Mouse (Mus musculus) MEL (cell line): Measurements from ENCODE around the gene Trit1.

Experiments
- CHD2 ChIP-seq: IDR thresholded peaks from 2 replicates; pipeline ENCODE4 v1.6.1; 2011; ENCODE audit warnings: low read length, improper control_type of control experiment
- CTCF ChIP-seq, 3 experiments: IDR thresholded peaks in 2 of 3; conservative IDR thresholded peaks in 1 of 3; 2 replicates each; pipeline ENCODE4 v1.5.1; 2011 to 2012; ENCODE audit warnings: low read length in 3 of 3, low read depth in 2 of 3, mild to moderate bottlenecking in 2 of 3, improper control_type of control experiment in 1 of 3, inconsistent platforms in 1 of 3, mixed read lengths in 1 of 3, moderate library complexity in 1 of 3; ENCODE audit not compliant: control insufficient read depth in 1 of 3, insufficient read depth in 1 of 3, poor library complexity in 1 of 3, severe bottlenecking in 1 of 3
- GABPA ChIP-seq: IDR thresholded peaks from 2 replicates; pipeline ENCODE4 v1.6.1; 2012; ENCODE audit warnings: low read depth, mild to moderate bottlenecking, inconsistent platforms, low read length, improper control_type of control experiment, moderate library complexity
- GATA1 ChIP-seq: IDR thresholded peaks from 2 replicates; pipeline ENCODE4 v1.6.1; 2011; ENCODE audit warnings: low read depth, low read length, improper control_type of control experiment
- JUND ChIP-seq: IDR thresholded peaks from 2 replicates; pipeline ENCODE4 v1.6.1; 2011; ENCODE audit warnings: low read depth, mild to moderate bottlenecking, improper control_type of control experiment, low read length
- MYB ChIP-seq: IDR thresholded peaks from 2 replicates; pipeline ENCODE4 v1.6.1; 2011; ENCODE audit warnings: mild to moderate bottlenecking, low read depth, low read length, improper control_type of control experiment
- NELFE ChIP-seq: IDR thresholded peaks from 2 replicates; pipeline ENCODE4 v1.6.1; 2011; ENCODE audit warnings: low read depth, low read length, improper control_type of control experiment
- NRF1 ChIP-seq: IDR thresholded peaks from 2 replicates; pipeline ENCODE4 v1.6.1; 2014; ENCODE audit warnings: low read depth, mild to moderate bottlenecking, inconsistent platforms, low read length, improper control_type of control experiment, moderate library complexity; ENCODE audit not compliant: poor library complexity, insufficient read depth, severe bottlenecking
- POLR2A ChIP-seq, 2 experiments: IDR thresholded peaks; 2 replicates each; pipeline ENCODE4 v1.6.1; 2011 to 2012; ENCODE audit warnings: low read length in 2 of 2, mild to moderate bottlenecking in 2 of 2, control low read depth in 1 of 2, improper control_type of control experiment in 1 of 2, low read depth in 1 of 2, moderate library complexity in 1 of 2; ENCODE audit not compliant: control insufficient read depth in 1 of 2, insufficient read depth in 1 of 2, poor library complexity in 1 of 2
- POLR2AphosphoS5 ChIP-seq: IDR thresholded peaks from 2 replicates; pipeline ENCODE4 v1.6.1; 2012; ENCODE audit warnings: low read depth, borderline replicate concordance, mild to moderate bottlenecking, inconsistent platforms, low read length, moderate library complexity, mixed read lengths
- RAD21 ChIP-seq: IDR thresholded peaks from 2 replicates; pipeline ENCODE4 v1.6.1; 2011; ENCODE audit warnings: mild to moderate bottlenecking, low read depth, low read length, improper control_type of control experiment
- TAL1 ChIP-seq: IDR thresholded peaks from 2 replicates; pipeline ENCODE4 v1.6.1; 2012; ENCODE audit warnings: mild to moderate bottlenecking, inconsistent platforms, low read length, moderate library complexity, mixed read lengths
- ZMIZ1 ChIP-seq: IDR thresholded peaks from 2 replicates; pipeline ENCODE4 v1.6.1; 2012; ENCODE audit warnings: low read depth, mild to moderate bottlenecking, inconsistent platforms, low read length, improper control_type of control experiment, moderate library complexity
- ZNF384 ChIP-seq: IDR thresholded peaks from 2 replicates; pipeline ENCODE4 v1.6.1; 2012; ENCODE audit warnings: low read depth, mild to moderate bottlenecking, inconsistent platforms, low read length, improper control_type of control experiment

GRCm38 (mm10) chr4:122996221-122996617 is 20.2 kb upstream of the Trit1 start:
- no peak for TF ChIP-seq TAL1
- no peak for TF ChIP-seq RAD21
- TF ChIP-seq ZMIZ1, result no peak
- no peak for TF ChIP-seq JUND
- no peak for TF ChIP-seq CTCF (IDR thresholded peaks at IDR 0.05 in 2 of 3, conservative IDR thresholded peaks at IDR 0.05 in 1 of 3; ENCODE audit: control insufficient read depth in 1 of 3, insufficient read depth in 1 of 3, low read depth in 2 of 3, low read length in 3 of 3, poor library complexity in 1 of 3, severe bottlenecking in 1 of 3)
- no peak for TF ChIP-seq GATA1
- no peak for TF ChIP-seq POLR2A (IDR thresholded peaks at IDR 0.05; ENCODE audit: control insufficient read depth in 1 of 2, insufficient read depth in 1 of 2, low read depth in 1 of 2, low read length in 2 of 2, poor library complexity in 1 of 2)
- TF ChIP-seq GABPA, result no peak
- TF ChIP-seq POLR2AphosphoS5, result no peak
- TF ChIP-seq CHD2, result no peak
- TF ChIP-seq NRF1, result no peak
- no peak for TF ChIP-seq NELFE
- no peak for TF ChIP-seq MYB
- TF ChIP-seq ZNF384, result no peak
